Mouse (Mus musculus): ENCODE measurements at regions not wholly inside any gene's neighbourhood (a gene's known extent, or its start where the extent isn't known, plus 50 kb on each side); places are given as distances from the start of the nearest gene placed in this dataset.

DNA sequence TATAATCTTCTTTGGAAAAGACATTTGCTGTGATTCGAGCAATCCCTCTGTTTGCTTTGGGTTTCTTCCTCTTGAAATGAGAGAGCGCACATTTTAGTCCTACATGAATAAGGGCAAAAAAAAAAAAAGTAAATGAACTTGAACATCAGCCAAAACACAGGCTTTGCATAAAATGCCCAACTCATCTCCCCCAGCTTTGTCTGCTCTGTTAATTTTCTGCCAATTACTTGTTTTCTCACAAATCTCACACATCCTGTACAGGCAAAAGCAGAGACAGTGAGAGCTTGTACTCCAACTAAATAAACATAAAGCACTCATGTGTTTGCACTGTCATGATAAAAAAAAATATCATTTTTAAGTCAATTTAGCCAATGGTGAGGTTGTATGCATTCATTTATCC, 121.4 kb upstream of the Trpm3 start:
- ATAC-seq (replicated peaks; ENCODE audit: poor library complexity, severe bottlenecking): no peak

DNA sequence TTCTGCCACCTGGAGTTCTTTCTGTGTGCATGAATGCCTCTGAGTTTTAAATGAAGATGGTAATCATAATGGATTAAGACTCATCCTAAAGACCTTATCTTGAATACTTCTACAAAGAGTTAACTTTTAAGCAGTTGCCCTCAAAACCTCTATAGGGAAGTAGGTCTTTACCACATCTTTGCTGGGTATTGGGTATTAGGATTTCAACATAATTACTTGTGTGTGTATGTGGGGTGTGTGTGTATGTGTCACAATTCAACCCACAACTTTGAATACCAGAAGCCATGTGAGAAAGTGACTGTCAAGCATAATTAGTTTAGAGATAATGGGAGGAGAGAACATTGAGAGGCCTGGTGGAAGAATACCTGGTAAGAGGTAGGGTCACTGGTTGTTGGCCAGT, 111.3 kb upstream of the Trpm3 start:
- peak; percentile 100 for ATAC-seq (replicated peaks; ENCODE audit: poor library complexity, severe bottlenecking)

DNA sequence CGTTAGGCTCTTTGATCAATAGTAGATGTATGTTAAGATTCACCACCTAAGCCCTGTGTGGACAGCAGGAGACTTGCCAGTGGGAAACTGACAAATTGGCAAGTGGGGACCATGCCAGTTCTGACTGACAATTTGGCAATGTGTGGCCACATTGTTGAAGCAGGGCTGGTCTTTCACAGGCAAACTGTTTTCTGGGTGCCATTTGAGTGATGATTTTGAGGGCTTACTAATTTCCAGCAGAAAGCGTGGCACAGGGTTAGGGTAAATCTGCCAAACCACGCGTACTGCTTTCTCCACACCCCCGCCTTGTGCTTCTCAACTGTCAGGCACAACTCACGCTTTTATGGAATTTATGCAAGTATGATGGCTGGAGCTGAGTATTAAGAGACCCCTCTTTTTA, 91.2 kb upstream of the Trpm3 start:
- ATAC-seq (replicated peaks; ENCODE audit: poor library complexity, severe bottlenecking): no peak

GRCm38 (mm10) chr19:22066302-22066701, 72.5 kb upstream of the Trpm3 start:
- no peak for ATAC-seq (replicated peaks; ENCODE audit: poor library complexity, severe bottlenecking)

DNA sequence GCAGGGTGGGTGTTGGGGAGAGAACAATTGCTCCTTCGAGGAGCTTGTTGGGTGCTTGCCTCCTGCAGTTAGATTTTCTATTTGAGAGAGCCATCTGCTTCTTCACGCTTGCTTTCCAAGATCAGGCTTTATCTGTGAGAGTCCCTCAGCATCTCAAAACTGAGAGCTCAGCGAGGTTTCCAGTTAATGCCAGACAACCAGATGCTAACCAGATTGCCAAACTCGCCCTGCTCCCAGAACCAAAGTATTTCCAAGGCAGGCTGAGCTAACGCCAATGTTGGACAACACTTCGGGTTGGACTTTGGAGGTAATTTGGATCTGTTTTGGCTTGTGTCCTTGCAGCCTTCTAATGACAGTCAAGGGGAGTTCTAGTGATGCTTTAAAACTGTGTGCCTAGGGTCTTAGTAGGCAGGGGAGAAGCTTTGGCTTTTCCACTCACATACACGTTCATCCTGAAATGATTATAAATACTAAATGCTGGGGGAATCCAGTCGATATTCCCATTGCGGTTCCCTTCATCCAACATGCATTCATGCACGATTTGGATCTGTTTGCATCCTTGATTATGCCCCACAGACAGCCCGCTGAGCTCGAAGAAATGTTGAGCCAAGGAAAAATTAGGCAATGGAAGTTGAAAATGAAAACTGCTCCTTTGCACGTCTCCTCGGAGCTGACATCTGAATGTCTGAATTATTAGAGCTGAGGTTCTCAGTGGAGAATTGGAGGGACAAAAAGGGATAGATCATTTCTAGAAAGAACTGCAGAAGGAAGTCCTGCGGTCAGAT, 68.4 kb upstream of the Trpm3 start:
- no peak for ATAC-seq (replicated peaks; ENCODE audit: poor library complexity, severe bottlenecking)

DNA sequence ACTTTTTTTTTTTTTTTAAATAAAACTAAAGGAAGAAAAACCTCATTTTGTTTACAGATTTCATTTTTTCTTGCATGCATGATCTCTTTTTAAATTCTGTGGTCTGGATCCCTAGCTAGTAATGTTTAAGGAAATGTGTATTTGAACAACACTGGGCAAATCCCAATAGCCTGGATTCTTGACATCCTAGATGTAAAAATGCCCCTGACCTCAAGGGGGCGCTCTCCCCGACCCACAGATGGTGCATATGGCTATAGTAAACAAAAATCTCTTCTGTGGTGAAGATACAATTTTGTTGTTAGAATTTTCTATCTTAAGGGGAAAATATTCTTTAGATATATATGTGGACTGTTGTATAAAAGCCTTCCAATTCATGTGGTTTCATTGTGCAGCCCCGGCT, 67.1 kb upstream of the Trpm3 start:
- ATAC-seq (replicated peaks; ENCODE audit: poor library complexity, severe bottlenecking): no peak

- no peak for ATAC-seq (replicated peaks; ENCODE audit: poor library complexity, severe bottlenecking)
These were observed 64.8 kb upstream of the Trpm3 start for GRCm38 (mm10) chr19:22074042-22074441.

DNA sequence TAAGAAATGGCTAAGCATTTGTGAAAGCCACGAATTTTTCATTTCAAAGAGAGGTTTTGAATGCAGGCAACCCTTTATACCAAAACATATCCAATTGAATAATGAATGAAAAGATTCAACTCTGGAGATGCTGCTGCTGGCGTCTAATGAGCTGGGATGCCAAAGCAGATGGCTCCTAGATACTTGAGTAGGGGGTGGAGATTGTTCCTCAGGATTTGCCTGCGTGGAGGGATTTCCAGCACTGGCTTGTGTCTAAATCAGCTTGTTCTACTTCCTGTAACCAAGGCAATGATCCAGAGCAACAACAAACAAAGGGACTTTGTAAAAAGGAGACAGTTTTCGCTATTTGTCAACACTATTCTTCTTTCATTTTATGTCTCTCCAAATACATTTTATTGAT, 57.4 kb upstream of the Trpm3 start:
- no peak for ATAC-seq (replicated peaks; ENCODE audit: poor library complexity, severe bottlenecking)

Data from granulocyte monocyte progenitor cell, adult 5-6 weeks (primary cell).